Mouse (Mus musculus): Measurements from ENCODE around the gene Hsd11b1. TPM values are rescaled to one million over a fixed set of nuclear protein-coding genes. Genes with fewer than 3 reads are reported as not detected.

The Hsd11b1 gene
- polyA plus RNA-seq, 1 experiment from 2014 or later, result 1.3 TPM

- no peak overlapping the region for H3K4me3 ChIP-seq
- WGBS, result 77% methylated on average over 3 of the region's 3 CpGs
- no peaks in the 10 kb centered on the region for H3K9me3 ChIP-seq
- no peak for ATAC-seq (ENCODE audit: low FRiP score, low read depth)
- H3K9ac ChIP-seq, result no peak overlapping the region
- no peak overlapping the region for H3K27ac ChIP-seq
- H3K4me2 ChIP-seq (replicated peaks), result no peak overlapping the region
- peaks cover 20% of the 10 kb centered on the region for H3K4me1 ChIP-seq
- H3K27me3 ChIP-seq, result no peaks in the 10 kb centered on the region
- H3K36me3 ChIP-seq, result no peaks in the 10 kb centered on the region
Measured at GRCm38 (mm10) chr1:193194416-193195140, 69.3 kb downstream of the Hsd11b1 start.

GRCm38 (mm10) chr1:193191675-193192283 is 72.1 kb downstream of the Hsd11b1 start:
- Histone ChIP-seq H3K4me3 (no peak overlapping the region), H3K27ac (no peak overlapping the region)
- 91% methylated on average over 7 of the region's 7 CpGs for WGBS

GRCm38 (mm10) chr1:193189771-193190170 is 74.1 kb downstream of the Hsd11b1 start:
- peaks cover 37% of the 10 kb centered on the region for H3K4me1 ChIP-seq
- ATAC-seq (ENCODE audit: low FRiP score, low read depth), result peak; percentile 45
- H3K27ac ChIP-seq, result peak overlapping the region; percentile 80
- peak overlapping the region; percentile 30 for H3K4me2 ChIP-seq (replicated peaks)
- 32% methylated on average over 3 of the region's 3 CpGs for WGBS
- no peak overlapping the region for H3K9ac ChIP-seq
- no peak overlapping the region for H3K4me3 ChIP-seq
- H3K27me3 ChIP-seq, result no peaks in the 10 kb centered on the region
- H3K36me3 ChIP-seq, result no peaks in the 10 kb centered on the region
- H3K9me3 ChIP-seq, result no peaks in the 10 kb centered on the region

More at GRCm38 (mm10) chr1:193191675-193192283, 72.1 kb downstream of the Hsd11b1 start:
- Histone ChIP-seq H3K27me3 (no peaks in the 10 kb centered on the region), H3K9me3 (no peaks in the 10 kb centered on the region), H3K36me3 (no peaks in the 10 kb centered on the region), H3K4me1 (peaks cover 37% of the 10 kb centered on the region), H3K9ac (no peak overlapping the region), H3K4me2 (replicated peaks) (no peak overlapping the region)
- ATAC-seq (ENCODE audit: low FRiP score, low read depth), result no peak

DNA sequence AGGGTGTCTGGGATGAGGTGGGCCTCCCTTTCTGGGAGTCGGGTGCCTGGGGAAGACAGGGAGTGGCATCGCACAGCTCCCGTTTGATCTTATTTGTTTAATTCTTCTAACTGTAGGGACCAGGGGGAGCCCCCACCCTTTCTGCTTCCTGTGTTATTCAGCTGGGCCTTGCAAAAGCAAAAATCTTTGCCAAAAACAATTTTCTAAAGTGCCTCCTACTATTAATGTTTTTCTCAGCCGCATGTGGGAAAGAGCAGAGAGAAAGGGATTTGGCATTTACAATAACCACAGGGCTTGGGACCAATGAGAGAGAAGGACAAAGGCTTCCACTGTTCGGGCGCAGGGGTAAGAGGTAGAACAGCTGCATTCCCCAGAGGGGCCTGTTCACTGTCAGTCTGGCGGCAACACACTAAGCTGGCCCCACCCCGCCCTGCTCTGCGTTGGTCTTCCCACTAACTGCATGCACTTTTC is 74.7 kb downstream of the Hsd11b1 start:
- H3K4me3 ChIP-seq, result no peak overlapping the region
- H3K36me3 ChIP-seq, result no peaks in the 10 kb centered on the region
- WGBS, result 7% methylated on average over 9 of the region's 9 CpGs
- H3K27ac ChIP-seq, result peak overlapping the region; percentile 80
- peak; percentile 93 for ATAC-seq (ENCODE audit: low FRiP score, low read depth)
- H3K9me3 ChIP-seq, result no peaks in the 10 kb centered on the region
- H3K9ac ChIP-seq, result no peak overlapping the region
- H3K4me1 ChIP-seq, result peaks cover 41% of the 10 kb centered on the region
- peak overlapping the region; percentile 30 for H3K4me2 ChIP-seq (replicated peaks)
- H3K27me3 ChIP-seq, result no peaks in the 10 kb centered on the region

DNA sequence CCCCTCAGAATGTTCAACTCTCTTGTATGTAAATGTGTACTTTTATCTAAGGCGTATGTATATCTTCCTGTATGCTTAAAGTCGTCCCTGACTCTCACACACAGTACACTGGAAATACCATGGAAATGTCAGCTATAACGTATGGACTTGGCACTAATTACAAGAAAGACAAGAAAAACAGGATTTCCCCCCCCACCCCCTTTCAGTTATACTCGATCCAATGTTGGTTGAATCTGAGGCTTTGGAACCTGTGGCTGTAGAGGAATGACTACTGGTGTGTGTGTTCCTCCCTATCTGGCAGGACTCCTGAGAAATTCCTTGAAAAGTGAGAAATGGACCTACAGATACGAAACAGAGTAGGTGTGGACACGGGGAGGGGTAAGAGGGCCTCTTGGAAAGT is 75.6 kb downstream of the Hsd11b1 start:
- Histone ChIP-seq H3K4me2 (replicated peaks) (no peak overlapping the region), H3K27ac (peak overlapping the region; percentile 80; the same call in 1 of the 2 replicates), H3K4me1 (peaks cover 41% of the 10 kb centered on the region), H3K36me3 (no peaks in the 10 kb centered on the region), H3K4me3 (no peak overlapping the region), H3K9me3 (no peaks in the 10 kb centered on the region), H3K27me3 (no peaks in the 10 kb centered on the region), H3K9ac (no peak overlapping the region)
- 76% methylated on average over 6 of the region's 6 CpGs for WGBS
- ATAC-seq (ENCODE audit: low FRiP score, low read depth), result no peak

- Histone ChIP-seq H3K4me3 (no peak overlapping the region), H3K9ac (no peak overlapping the region), H3K27ac (no peak overlapping the region), H3K4me1 (0 out of 2 replicates have a peak, but pooled peaks cover 4% of the 10 kb centered on the region), H3K4me2 (replicated peaks) (no peak overlapping the region), H3K9me3 (no peaks in the 10 kb centered on the region), H3K27me3 (no peaks in the 10 kb centered on the region), H3K36me3 (no peaks in the 10 kb centered on the region; the same call in none of the 2 replicates)
- WGBS, result 86% methylated on average over 3 of the region's 3 CpGs
- ATAC-seq (ENCODE audit: low FRiP score, low read depth), result no peak
Measured at GRCm38 (mm10) chr1:193181104-193181503, 82.8 kb downstream of the Hsd11b1 start.

DNA sequence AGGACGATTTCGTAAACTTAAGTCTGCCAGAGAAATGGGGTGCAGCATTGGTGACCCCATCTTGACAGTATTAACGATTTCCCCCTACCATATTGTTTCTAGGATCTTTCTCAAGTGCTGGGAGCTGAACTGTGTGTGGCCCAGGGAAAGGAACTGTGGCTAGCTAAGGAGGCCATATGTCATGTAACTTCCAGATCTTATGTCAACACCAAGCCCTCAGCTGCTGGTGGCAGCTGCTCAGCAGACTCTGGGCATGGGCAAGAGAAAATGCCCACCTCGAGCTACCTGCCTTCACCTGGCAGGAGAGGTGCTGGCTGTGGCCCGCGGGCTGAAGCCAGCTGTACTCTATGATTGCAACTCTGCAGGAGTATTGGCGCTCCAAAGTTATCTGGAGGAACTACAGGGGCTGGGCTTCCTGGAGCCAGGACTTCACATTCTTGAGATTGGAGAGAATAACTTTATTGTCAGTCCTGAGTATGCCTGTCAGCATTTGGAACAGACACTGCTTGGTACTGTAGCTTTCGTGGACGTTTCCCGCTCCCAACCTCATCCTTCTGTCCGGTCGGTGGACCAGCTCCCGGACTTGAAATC is 89.6 kb downstream of the Hsd11b1 start:
- ATAC-seq (ENCODE audit: low FRiP score, low read depth), result no peak
- Histone ChIP-seq H3K36me3 (no peaks in the 10 kb centered on the region; the same call in none of the 2 replicates), H3K27me3 (no peaks in the 10 kb centered on the region), H3K4me3 (peak overlapping the region; percentile 63), H3K27ac (peak overlapping the region; percentile 83; the same call in 1 of the 2 replicates), H3K4me2 (replicated peaks) (peak overlapping the region; percentile 82), H3K4me1 (peaks cover 21% of the 10 kb centered on the region), H3K9ac (peak overlapping the region; percentile 73), H3K9me3 (no peaks in the 10 kb centered on the region)
- 89% methylated on average over 13 of the region's 13 CpGs for WGBS

GRCm38 (mm10) chr1:193173810-193174129 is 90.1 kb downstream of the Hsd11b1 start:
- Histone ChIP-seq H3K4me2 (replicated peaks) (peak overlapping the region; percentile 82), H3K9me3 (no peaks in the 10 kb centered on the region), H3K9ac (peak overlapping the region; percentile 73), H3K4me1 (peaks cover 21% of the 10 kb centered on the region), H3K27me3 (no peaks in the 10 kb centered on the region), H3K36me3 (no peaks in the 10 kb centered on the region; the same call in none of the 2 replicates), H3K4me3 (peak overlapping the region; percentile 63), H3K27ac (peak overlapping the region; percentile 83)
- 19% methylated on average over 9 of the region's 9 CpGs for WGBS
- no peak for ATAC-seq (ENCODE audit: low FRiP score, low read depth)

- Histone ChIP-seq H3K27me3 (no peaks in the 10 kb centered on the region), H3K36me3 (no peaks in the 10 kb centered on the region; the same call in none of the 2 replicates), H3K4me3 (peak overlapping the region; percentile 63), H3K9me3 (no peaks in the 10 kb centered on the region), H3K4me1 (peaks cover 21% of the 10 kb centered on the region), H3K4me2 (replicated peaks) (peak overlapping the region; percentile 82), H3K27ac (peak overlapping the region; percentile 83), H3K9ac (peak overlapping the region; percentile 82)
- ATAC-seq (ENCODE audit: low FRiP score, low read depth), result peak; percentile 99
- under 1% methylated on average over 48 of the region's 48 CpGs for WGBS
Measured at GRCm38 (mm10) chr1:193172991-193173809, 90.7 kb downstream of the Hsd11b1 start.

All from limb, embryonic 13.5 days (tissue).